Mouse (Mus musculus) adrenal gland, postnatal 14 days (tissue): Measurements from ENCODE around the gene Mbtd1. TPM values are rescaled to one million over a fixed set of nuclear protein-coding genes. Genes with fewer than 3 reads are reported as not detected.
"Not testable (repeated sequence)": the region's sequence is repeated elsewhere in the genome, so short reads cannot be mapped to it uniquely, and the experiment has no call there.

Experiments
- DNase-seq: peaks from one replicate; pipeline ENCODE4 v3.0.0; 2021; ENCODE audit warnings: mixed read lengths
- long read RNA-seq, 2 experiments: library from polyadenylated mRNA; stranded (forward); transcript quantifications; one replicate each; pipeline ENCODE4 v2.0.0; 2021
- total RNA-seq: library from RNA; stranded (reverse); gene quantifications from 2 replicates; pipeline ENCODE4 v1.2.3, GENCODE M21; 2021

Gene Mbtd1
- 33.8 and 41.8 TPM in 2 replicates for total RNA-seq
- long read RNA-seq, experiment 1, partial matches to known transcripts = 0 of 4 reads
- long read RNA-seq, experiment 1, other reads (novel, unspliced or antisense) = 4 of 4 reads
- long read RNA-seq, experiment 2, partial matches to known transcripts = 1 of 2 reads
- long read RNA-seq, experiment 2, other reads (novel, unspliced or antisense) = 1 of 2 reads

DNA sequence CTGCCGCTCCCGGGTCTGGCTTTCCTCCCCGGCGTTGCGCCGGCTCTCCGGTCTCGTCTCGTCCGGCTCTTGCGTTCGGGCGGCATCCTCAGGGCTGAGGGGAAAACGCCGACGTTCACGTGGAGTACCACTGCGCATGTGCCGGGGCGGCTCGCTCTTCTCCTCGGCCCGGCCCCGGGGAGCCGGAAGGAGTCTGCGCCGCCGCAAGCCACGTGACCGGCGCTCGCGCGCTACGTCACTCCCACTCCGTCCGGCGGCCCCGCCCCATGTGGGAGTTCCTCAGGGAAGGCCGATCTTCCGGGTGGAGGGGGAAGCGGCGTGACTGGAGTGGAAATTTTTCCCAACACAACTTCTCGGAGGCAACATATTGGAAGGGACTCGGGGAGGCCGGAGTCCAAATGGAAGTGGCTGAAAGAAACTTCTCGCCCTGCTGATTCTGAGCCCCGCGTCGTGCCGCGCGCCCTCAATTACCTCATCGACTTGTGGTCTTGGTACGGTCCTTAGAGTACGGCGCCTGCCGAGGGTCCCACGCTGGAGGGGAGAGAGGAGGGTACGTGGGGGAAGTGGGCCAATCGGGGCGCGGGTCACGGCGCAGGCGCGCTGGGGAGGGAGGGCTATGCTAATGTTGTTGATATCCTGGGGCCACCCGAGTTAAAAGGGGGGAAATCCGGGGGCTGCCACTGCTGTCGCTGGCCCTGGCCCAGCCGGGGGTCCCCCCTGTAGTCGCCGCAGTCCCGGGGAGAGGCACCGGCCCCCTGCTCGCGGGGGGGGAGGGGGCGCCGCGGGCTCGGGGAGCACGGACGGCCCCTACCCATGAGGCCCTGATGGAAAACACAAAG lies at the start of gene Mbtd1, which contains the start of gene Utp18:
TSS of gene Mbtd1 (plus strand) at position 281 of the 839 bp plus-strand sequence.
TSS of gene Utp18 (minus strand) at position 195 of the 839 bp plus-strand sequence.
- peak; percentile 100 for DNase-seq

DNA sequence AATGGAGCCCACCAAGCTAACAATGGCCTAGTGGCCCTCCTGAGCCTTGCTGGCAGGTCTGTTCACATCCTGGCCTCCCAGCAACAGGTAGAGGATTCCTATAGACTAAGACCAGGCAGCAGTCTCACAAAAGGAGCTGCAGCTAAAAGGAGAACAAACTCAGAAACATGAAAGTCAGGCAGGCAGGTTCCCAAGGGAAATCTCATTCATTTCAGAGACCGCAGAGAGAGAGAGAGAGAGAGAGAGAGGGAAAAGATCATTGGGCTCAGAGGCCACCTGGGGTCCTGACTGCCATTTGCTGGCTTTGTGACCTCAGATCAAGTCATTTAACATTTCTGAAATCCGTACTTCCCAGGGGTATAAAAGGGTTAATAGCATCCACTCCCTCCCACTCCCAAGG lies 38.3 kb upstream of the Mbtd1 start:
- no peak for DNase-seq

DNA sequence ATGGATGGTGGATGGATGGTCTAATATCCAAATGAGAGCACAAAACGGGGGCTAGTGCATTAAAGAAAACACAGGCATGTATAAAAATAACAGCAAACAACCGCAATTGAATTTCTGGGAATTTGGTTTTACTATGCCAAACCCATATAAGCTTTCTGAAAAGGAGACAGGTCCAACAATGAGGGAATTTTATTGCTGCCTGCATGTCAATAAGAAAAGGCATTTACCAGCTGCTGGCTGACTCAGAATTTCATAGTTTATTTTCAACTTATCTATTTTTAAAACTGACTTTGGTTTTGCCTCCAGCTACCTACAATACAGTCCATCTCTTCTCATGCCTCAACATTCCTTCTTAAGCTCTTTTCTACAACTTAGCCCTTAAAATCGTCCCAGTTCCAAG lies 33.1 kb upstream of the Mbtd1 start:
- no peak for DNase-seq

DNA sequence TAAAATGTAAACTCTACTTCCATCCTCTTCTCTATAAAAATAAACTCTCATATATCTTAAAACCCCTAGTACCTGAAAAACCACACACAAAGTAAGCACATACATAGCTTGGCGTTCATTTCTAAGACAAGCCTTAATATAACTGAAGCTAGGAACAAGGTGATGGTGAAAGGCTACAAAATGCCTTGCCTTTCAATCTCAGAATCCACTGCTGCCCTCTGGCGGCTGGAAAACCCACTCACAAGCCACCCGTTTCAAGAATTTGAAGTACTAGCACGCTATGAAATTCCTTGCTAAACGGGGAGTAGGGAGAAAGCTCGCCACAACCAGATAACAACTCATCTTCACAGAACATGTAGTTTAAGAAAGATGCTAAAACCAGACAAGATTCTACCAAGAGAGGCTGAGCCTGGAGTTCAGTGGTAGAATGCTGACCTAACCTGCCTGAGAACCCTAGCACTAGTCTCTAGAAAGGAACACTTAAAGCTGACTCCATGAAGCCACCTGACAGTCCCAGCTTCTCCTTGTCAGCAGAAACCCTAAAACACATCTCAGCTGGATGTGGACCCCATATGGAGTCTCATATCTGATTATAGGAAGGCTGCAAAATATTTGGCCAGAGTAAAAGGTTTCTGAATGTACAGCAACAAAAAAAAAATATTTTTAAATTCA lies 29.2 kb upstream of the Mbtd1 start:
- peak; percentile 81 for DNase-seq

DNA sequence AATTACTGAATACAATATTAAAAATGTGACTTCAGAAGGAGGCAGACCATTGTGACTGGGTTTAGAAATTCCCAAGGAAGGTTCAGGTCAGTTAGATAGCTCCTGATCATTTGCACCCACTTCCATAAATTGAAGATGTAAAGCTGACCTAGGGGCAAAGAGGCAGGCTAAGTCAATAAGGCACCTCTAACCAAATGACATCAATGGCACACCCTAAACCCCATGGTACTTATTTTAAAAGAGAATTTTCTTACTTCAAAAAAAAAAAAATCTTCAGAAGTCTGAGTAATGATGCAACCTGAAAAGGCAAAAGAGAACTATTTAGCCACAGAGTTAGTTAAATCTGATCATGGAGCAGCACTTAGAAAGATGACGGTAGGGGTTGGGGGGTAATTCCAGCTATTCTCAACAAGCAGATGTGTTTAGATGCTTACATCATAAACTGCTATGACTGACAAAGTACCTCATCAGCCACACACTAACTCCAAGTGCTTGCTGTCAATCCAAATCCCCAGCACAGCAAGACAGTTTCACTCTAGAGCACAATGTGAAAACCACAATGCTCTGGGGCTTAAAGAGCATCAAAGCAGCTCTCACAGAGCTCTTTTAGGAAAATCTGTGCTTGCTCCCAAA lies 25.0 kb upstream of the Mbtd1 start:
- DNase-seq = no peak

DNA sequence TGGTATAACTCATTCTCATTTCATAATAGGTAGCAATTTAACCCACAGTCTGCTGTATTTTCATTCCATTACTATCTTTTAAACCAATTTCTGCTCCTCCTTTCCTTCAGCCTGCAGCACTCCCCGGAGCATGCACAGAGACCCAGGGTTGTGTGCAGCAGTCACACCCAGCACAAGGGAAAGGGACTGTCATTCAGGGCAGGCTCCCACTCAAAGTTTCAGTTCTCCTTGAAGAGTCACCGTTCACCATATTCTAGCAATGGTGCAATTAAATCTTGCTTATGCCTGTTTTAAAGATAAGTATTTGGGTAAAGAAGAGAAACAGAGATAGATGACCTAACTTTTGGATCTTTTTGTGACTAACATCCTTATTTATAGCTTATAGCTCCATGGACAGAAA lies 24.5 kb upstream of the Mbtd1 start:
- DNase-seq = no peak

DNA sequence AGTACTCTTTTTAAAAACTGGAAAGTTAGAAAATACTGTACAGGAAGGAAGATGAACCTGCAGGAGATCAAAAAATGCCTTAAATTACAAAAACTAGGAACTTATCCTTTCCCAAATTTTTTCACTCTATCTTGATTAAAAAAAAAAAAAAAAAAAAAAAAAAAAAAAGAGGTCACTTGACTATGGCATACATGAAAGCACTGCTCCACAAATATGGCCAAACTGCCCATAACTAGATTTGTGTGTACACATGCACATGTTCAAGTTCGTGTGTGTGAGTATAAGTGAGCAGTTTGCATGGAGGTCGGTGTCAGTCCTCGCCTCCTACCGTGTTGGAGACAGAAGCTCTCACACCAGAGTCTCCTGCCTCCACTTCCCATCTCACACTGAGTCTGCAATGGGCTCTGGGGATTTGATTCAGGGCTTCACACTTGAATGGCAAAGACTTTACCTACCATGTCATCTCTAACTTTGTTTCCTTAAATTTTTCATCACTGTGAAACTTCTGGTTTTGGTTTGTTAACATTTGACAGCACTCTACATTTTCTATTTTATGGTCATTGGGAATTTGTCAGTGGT lies 23.5 kb upstream of the Mbtd1 start:
- DNase-seq = no peak

DNA sequence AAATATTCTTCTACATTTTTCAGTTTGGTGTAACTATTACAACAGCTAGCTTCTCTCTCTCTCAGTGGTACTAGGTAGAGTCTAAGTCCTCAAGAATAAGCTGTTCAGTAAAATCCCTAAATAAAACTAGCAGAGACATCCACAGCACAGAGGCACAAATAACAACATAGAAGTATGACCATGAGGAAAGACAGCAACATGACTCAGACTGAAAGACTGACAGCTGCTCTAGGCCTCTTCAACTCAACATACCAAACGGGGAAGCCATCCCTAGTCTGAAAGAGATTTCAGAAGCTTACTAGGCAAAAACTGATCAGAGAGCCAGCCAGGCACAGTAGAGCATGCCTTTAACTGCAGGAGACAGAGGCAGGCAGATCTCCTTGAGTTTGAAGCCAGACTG lies 23.0 kb upstream of the Mbtd1 start:
- DNase-seq = no peak

DNA sequence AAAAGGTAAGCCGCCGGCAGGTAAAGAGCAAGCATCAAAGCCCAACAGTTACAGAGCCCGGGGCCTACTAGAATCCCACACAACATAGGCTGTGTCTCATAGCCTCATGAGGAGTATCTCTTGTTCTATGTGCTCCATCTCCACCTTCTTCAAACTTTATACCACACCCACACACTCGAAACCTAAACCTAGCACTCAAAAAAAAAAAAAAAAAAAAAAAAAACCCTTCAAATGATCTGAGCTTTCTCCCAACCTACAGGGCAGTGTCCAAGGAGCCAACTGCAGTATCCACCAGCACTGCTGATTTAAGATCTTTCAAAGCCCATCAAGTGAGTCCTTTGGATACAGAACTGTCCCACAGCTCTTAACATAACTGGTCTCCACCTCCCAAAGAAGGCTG lies 1.6 kb upstream of the Mbtd1 start:
- DNase-seq = no peak

DNA sequence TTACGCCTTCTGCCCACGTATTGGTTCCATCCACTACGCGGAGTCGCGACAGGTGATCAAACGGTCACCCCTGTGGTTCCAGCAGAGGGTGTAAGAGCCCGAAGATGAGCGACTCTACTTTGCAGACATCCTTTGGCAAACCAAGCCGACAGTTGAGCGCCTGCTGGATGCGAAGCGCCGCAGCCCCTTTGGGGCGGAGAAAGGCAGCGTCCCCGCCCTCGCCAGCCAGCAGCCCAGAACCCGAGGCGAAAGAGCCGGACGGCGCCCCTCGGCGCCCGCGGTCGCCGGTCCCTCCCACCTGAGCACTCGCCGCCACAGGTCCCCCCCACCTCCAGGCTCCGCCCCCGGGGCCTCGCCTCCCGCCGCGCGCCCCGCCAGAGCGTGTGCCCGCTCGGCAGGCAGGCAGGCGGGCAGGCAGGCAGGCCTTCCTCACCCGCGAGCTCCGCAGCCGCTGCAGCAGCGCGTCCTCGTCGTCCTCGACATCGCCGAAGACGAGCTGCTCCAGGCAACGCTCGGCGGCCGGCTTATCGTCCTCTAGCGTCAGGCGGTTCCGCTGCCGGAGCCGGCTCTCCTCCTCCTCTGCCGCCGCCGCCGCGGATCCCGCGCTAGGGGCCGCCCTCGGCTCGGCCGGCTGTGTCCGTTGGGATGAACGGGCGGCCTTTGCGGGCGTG lies 616 bp upstream of the Mbtd1 start:
- peak; percentile 79 for DNase-seq

DNA sequence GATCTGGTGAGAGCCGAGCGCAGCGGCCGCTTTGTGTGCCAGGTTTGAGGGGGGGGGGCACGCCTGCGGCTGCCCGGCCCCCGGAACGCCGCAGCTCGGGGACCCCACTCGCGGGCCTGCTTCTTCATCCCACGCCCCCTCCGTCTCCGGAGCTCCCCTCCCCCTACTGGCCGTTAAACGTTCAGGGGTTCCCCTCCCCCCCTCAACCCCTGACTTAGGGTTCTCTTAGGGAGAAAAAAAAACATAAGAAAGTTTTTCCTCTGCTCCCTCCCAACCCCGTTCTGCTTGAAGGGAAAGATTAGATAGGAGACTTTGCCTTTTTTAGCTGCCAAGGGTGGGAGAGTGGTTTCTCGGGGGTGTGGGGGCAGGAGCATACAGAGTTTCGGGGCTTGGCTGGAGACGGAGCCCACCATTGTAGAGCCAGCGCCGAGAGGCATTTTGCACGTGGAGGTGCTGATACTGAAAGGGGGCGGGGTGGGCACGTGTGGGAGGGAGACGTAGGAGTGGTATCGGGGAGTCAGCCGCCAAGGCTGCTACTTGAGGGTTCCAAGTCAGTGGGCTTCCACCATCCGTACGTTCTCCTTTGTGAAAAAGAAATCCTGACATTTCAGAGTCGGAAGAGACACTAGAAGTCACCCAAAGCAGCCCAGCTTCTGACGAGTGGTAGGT lies 893 bp downstream of the Mbtd1 start:
- peak; percentile 56 for DNase-seq

DNA sequence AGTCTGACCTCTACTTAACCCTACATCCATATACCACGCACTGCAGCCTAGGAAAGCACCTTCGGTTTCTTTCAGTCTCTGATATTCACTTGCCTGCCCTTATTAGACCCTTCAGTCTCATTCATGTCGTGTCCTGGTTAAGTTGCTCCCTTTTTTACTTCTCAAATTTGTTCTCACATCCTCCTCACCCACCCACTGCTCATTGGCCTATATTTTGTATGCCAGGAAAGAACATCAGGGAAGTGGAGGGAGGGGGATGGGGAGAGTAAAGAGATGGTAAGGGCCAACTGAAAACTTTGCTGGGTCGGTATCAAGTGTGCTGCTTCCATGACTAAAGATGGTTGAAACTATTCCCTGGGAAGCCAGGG lies 1.4 kb downstream of the Mbtd1 start:
- DNase-seq = peak; percentile 8

DNA sequence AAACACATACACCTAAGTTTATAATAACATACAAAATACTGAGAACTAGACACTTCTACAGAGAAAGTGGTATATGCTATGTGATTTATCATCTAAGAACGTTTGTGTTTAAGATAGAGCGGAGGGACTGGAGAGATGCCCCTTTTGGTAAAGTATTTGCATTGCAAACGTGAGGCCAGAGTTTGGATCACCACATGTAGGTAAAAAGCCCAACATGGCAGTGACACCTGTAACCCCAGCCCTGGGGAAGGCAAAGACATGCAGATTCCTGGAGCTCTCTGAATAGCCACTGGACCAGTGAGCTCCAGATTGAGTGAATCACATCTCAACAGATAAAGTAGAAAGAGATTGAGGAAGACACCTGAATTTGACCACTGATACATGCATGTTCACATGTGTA lies 12.1 kb downstream of the Mbtd1 start:
- DNase-seq = no peak

DNA sequence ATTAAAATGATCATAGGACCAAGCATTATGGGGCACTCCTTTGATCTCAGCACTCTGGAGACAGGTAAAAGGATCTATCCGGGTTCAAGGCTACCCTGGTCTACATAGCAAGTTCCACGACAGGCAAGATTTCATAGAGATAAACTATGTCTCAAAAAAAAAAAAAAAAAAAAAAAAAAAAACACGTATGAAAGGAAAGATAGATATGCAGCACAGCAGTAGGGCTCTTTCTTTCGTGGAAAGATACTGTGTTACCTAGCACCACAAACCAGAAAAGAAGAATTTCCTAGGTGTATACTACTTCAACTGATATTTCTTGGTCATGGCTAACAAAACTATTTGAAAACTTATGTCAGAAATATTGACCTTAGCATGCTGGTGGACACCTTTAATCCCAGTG lies 21.2 kb downstream of the Mbtd1 start:
- no peak for DNase-seq

DNA sequence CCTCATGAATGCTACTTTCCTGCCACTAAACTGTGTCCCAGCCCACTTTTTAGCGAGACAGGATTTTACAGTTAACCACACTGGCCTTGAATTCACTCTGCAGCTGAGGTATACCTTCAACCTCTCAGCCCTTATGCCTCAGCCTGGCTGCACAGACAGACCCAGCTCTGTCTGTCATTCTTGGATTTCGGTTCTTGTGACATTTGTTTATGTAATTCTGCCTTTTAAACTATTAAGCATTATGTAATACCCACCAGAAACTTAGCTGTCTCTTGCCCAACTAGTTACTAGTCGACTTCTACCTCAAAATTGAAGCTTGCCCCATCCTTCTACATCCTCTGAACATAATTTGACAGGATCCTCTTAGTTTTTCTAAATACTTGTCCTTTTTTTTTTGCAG lies 22.2 kb downstream of the Mbtd1 start:
- no peak for DNase-seq

DNA sequence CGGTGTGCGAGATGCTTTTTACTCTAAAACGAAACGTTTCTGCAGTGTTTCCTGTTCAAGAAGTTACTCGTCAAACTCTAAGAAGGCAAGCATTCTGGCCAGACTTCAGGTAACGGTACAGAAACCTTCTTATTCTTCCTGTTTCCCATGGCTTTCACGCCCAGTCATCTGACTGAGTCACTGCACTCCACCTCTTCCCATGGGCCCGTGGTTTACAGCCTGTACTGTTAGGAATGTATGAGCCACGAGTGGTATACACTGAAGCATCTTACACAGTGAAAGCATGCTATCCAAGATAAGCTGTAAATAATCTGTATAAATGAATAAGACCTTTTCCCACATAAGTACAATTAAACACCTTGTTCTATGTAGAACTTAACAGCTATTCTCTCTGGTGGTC lies 23.2 kb downstream of the Mbtd1 start:
- no peak for DNase-seq

DNA sequence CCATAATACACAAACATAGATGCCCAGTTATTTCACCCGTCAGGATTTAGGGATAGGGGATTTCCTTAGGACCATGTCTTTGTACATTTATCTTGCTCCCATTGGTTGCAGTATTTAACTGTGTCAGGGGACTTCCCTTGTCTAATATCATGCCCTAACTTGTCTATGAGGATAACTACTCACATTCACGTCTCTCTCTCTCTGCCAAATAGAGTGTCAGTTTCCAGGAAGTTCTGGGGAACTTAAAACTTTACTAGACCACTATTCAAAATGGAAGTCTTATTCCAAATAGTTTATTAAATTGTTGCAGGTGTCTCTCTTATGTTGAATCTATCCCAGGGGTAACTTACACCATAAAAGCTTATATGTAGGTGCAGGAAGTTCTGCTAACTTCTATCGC lies 26.0 kb downstream of the Mbtd1 start:
- DNase-seq = no peak

DNA sequence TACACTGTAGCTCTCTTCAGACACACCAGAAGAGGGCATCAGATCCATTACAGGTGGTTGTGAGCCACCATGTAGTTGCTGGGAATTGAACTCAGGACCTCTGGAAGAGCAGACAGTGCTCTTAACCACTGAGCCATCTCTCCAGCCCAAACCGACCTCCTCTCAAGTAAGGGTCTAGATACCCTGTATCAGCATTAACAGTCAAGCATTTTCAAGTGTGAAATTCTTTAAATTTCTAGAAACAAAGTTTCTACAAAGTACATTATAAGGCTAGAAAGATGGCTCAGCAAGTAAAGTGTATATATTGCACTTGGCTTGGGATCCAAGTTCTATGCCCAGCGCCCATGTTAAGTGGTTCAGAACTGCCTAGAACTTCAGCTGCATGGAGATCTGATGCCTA lies 29.4 kb downstream of the Mbtd1 start:
- DNase-seq = not testable (repeated sequence)

DNA sequence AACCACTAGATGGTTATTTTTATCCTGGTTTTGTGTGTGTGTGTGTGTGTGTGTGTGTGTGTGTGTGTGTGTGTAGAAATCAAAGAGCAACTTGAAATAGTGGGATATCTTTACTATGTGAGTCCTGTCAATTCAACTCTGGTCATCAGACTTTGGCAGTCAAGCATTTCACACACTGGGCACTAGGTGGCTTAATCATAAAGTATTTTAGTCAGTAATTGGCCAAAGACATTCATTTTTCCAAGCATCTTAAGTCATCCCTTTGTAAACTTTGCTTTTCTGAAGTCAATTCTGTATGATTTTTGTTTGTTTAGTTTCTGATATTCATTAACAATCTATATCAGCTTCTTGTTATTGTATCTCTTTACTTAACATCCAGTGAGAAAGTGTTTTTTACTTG lies 43.5 kb downstream of the Mbtd1 start:
- no peak for DNase-seq

DNA sequence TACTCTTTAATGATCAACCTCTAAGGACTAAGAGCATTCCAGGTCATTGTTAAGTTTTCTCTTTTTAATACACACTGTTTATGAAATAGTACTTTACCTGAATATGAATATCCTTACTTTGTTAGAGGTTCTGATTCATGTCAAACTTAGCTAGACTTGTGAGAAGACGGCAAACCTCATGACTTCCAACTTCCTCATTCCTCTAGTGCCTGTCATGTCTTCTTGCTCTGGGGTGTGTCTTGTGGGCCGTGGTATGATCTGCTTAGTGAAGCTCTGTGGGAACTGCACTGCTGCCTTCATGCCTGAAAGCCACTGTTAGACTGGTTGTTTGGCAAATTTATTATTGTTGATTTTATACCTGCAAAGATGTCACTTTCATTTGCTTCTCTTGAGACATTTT lies 55.3 kb downstream of the Mbtd1 start:
- no peak for DNase-seq

DNA sequence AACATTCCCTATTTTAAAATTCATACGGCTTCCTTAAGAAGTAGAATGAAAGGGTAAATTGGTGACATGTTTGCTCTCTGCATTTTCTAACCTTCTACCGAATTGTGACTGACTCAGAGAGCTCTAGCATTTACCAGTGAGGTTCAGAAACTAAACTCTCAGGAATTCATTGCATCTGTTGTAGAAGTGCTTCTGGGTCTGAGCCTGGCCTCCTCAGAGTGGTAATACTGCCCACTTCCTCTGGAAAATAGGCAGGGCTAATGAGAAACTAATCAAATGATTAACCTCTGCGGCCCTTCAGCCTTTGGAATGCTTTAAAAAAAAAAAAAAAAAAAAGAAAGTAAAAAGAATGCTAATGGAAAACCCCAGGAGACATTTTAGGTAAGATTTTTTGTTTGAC lies 59.3 kb downstream of the Mbtd1 start:
- no peak for DNase-seq
